Mouse (Mus musculus) urinary bladder, postnatal 25 days (tissue): ENCODE data around the gene Zbtb45.

ENCODE experiments used
- DNase-seq: peaks from one replicate; pipeline ENCODE4 v3.0.0; 2022; ENCODE audit warnings: low spot score

Zbtb45 gene

GRCm38 (mm10) chr7:13034148-13034977, 24.5 kb upstream of the Zbtb45 start, which contains the start of gene Chmp2a:
Gene Chmp2a (minus strand): TSS chr7:13034807.
- peak; percentile 97 for DNase-seq

GRCm38 (mm10) chr7:13033451-13034147, 23.8 kb upstream of the Zbtb45 start:
- no peak for DNase-seq

GRCm38 (mm10) chr7:13032541-13032940, 22.7 kb upstream of the Zbtb45 start:
- DNase-seq, result no peak

- DNase-seq, result no peak
These were observed 22.1 kb upstream of the Zbtb45 start for GRCm38 (mm10) chr7:13031983-13032382.

GRCm38 (mm10) chr7:13031069-13031468, 21.2 kb upstream of the Zbtb45 start:
- no peak for DNase-seq

- no peak for DNase-seq
These were observed 19.2 kb upstream of the Zbtb45 start for GRCm38 (mm10) chr7:13028986-13029385.

GRCm38 (mm10) chr7:13025511-13026112, 15.8 kb upstream of the Zbtb45 start:
- DNase-seq, result no peak

GRCm38 (mm10) chr7:13024805-13025204, 15.0 kb upstream of the Zbtb45 start:
- DNase-seq, result peak; percentile 72

- peak; percentile 95 for DNase-seq
These were observed 14.3 kb upstream of the Zbtb45 start for GRCm38 (mm10) chr7:13023928-13024731.

GRCm38 (mm10) chr7:13022773-13023535, 13.1 kb upstream of the Zbtb45 start:
- peak; percentile 62 for DNase-seq

GRCm38 (mm10) chr7:13015217-13015616, 5.4 kb upstream of the Zbtb45 start:
- DNase-seq, result no peak

- DNase-seq, result no peak
These were observed 4.5 kb upstream of the Zbtb45 start for GRCm38 (mm10) chr7:13014275-13014839.

GRCm38 (mm10) chr7:13013671-13014070, 3.8 kb upstream of the Zbtb45 start:
- DNase-seq, result no peak

- DNase-seq, result peak; percentile 83
These were observed 460 bp downstream of the Zbtb45 start for GRCm38 (mm10) chr7:13009143-13010004.

GRCm38 (mm10) chr7:13007341-13008092, 2.3 kb downstream of the Zbtb45 start:
- no peak for DNase-seq

- no peak for DNase-seq
These were observed 3.3 kb downstream of the Zbtb45 start for GRCm38 (mm10) chr7:13006531-13006930.

- DNase-seq, result no peak
These were observed 3.8 kb downstream of the Zbtb45 start for GRCm38 (mm10) chr7:13006011-13006410.

GRCm38 (mm10) chr7:13003380-13003779, 6.5 kb downstream of the Zbtb45 start:
- no peak for DNase-seq

GRCm38 (mm10) chr7:13001584-13001983, 8.2 kb downstream of the Zbtb45 start:
- no peak for DNase-seq
